Comparison of ENCODE assay signal across 9 mouse cellular contexts in the genomic region with DNA sequence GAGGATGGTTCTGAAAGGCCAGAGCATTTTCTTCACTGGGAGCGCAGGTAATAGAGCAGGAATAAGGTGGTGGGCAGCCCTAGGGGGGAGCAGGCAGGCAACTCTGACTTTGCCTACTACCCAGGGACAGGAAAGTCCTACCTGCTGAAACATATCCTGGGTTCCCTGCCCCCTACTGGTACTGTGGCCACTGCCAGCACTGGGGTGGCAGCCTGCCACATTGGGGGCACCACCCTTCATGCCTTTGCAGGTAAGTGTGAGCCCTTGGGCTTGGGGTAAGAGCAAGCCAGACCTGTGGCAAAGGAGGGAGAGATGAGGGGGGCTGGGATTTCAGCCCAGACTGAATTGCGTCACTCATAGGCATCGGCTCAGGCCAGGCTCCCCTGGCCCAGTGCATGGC. TPM values are rescaled to one million over a fixed set of nuclear protein-coding genes. Genes with fewer than 3 reads are reported as not detected.
DNase-seq lines count a peak whose midpoint lies in the region; ATAC-seq and TF ChIP-seq lines count a peak whose summit lies in the region.
"Had no signal": no experiment of that assay in that cellular context is flagged by ENCODE, and none has a peak within 500 bp of the region (broad histone marks: within the 10 kb centered on the region; RNA-seq: fewer than 3 reads in every experiment).

No protein-coding gene starts in this region.

- TF ChIP-seq EP300 in liver, embryonic 14.5 days (IDR thresholded peaks at IDR 0.05; ENCODE audit: low read depth): no peak

- no peak overlapping the region for H3K27ac ChIP-seq in heart, embryonic 13.5 days (replicated peaks)
- H3K27ac ChIP-seq in ES-E14 (ENCODE audit: insufficient read depth, low read depth, low read length, poor library complexity, severe bottlenecking): no peak overlapping the region
- H3K27ac ChIP-seq in forebrain, postnatal 0 days (ENCODE audit: low read depth, low read length): no peak overlapping the region
- no peak overlapping the region for H3K27ac ChIP-seq in liver, embryonic 14.5 days

- no peaks in the 10 kb centered on the region; the same call in 1 of the 2 replicates for H3K9me3 ChIP-seq in heart, embryonic 13.5 days
- no peaks in the 10 kb centered on the region for H3K9me3 ChIP-seq in ES-E14 (ENCODE audit: control insufficient read depth, insufficient read depth, low read depth, low read length)
- no peaks in the 10 kb centered on the region for H3K9me3 ChIP-seq in forebrain, postnatal 0 days (ENCODE audit: low read length)
- H3K9me3 ChIP-seq in liver, embryonic 14.5 days (ENCODE audit: control insufficient read depth, low read length): no peaks in the 10 kb centered on the region

- no peak; the same call in 1 of the 2 replicates for ATAC-seq in heart, embryonic 13.5 days (ENCODE audit: extremely low read depth, insufficient number of reproducible peaks, low FRiP score, low TSS enrichment)
- ATAC-seq in forebrain, postnatal 0 days: no peak
- ATAC-seq in liver, embryonic 14.5 days (ENCODE audit: insufficient read depth): no peak

- in situ Hi-C loops in ES-E14 (cut with MboI; ENCODE audit: low sequenced_read_pairs in 2 of 2, unreplicated experiment in 2 of 2): no loop called here

- peaks cover 47% of the 10 kb centered on the region for H3K36me3 ChIP-seq in heart, embryonic 13.5 days
- peaks cover 25% of the 10 kb centered on the region for H3K36me3 ChIP-seq in ES-E14 (ENCODE audit: control insufficient read depth, insufficient read depth, low read length, poor library complexity, severe bottlenecking)
- H3K36me3 ChIP-seq in forebrain, postnatal 0 days (ENCODE audit: insufficient read depth): no peaks in the 10 kb centered on the region
- H3K36me3 ChIP-seq in liver, embryonic 14.5 days (replicated peaks; ENCODE audit: control insufficient read depth, insufficient read depth, low read depth): peaks cover 46% of the 10 kb centered on the region

- no peaks in the 10 kb centered on the region for H3K27me3 ChIP-seq in heart, embryonic 13.5 days (replicated peaks)
- H3K27me3 ChIP-seq in forebrain, postnatal 0 days (ENCODE audit: insufficient read depth, low read length): no peaks in the 10 kb centered on the region
- no peaks in the 10 kb centered on the region for H3K27me3 ChIP-seq in liver, embryonic 14.5 days (ENCODE audit: control insufficient read depth, insufficient read depth, low read length)

- peak overlapping the region; percentile 86 for H3K9ac ChIP-seq in heart, embryonic 13.5 days
- H3K9ac ChIP-seq in ES-E14 (ENCODE audit: insufficient read depth, low read depth, low read length, poor library complexity, severe bottlenecking): peak overlapping the region; percentile 21; the same call in 1 of the 2 replicates
- H3K9ac ChIP-seq in forebrain, postnatal 0 days: 0 out of 2 replicates have a peak overlapping the region, but pooled peaks have one; percentile 10
- H3K9ac ChIP-seq in liver, embryonic 14.5 days (replicated peaks): peak overlapping the region; percentile 89; the same call in 1 of the 2 replicates

- WGBS in heart, embryonic 13.5 days: 86% methylated on average over 3 of the region's 3 CpGs
- 87% methylated on average over 3 of the region's 3 CpGs for WGBS in forebrain, postnatal 0 days
- 93% methylated on average over 3 of the region's 3 CpGs for WGBS in liver, embryonic 14.5 days (ENCODE audit: insufficient replicate concordance)

- no peak for DNase-seq in heart, adult 9 months (ENCODE audit: low spot score in 2 of 2)
- no peak for DNase-seq in ES-E14 (ENCODE audit: low read depth, low spot score)
- DNase-seq in forebrain, postnatal 0 days: no peak
- DNase-seq in liver, embryonic 14.5 days (ENCODE audit: low read depth in 3 of 3, low spot score in 3 of 3): no peak
- DNase-seq in cerebellum, postnatal 4 days (ENCODE audit: low spot score in 2 of 2): no peak
- no peak for DNase-seq in spleen, postnatal 14 days (ENCODE audit: low spot score in 2 of 2)
- no peak for DNase-seq in cerebellum, adult 9-10 months
- DNase-seq: adrenal gland, postnatal 10 days had no signal

- no peak for TF ChIP-seq CTCF in forebrain, postnatal 0 days (IDR thresholded peaks at IDR 0.05; ENCODE audit: low read depth)
- peak; percentile 49; the same call in 1 of the 2 replicates for TF ChIP-seq CTCF in liver, embryonic 14.5 days (IDR thresholded peaks at IDR 0.05; ENCODE audit: low read depth)

- H3K4me3 ChIP-seq in heart, embryonic 13.5 days: peak overlapping the region; percentile 76
- peak overlapping the region; percentile 80 to 96 for H3K4me3 ChIP-seq in ES-E14 (ENCODE audit: insufficient read depth in 1 of 2, low read depth in 1 of 2, low read length in 2 of 2, poor library complexity in 1 of 2, severe bottlenecking in 1 of 2)
- H3K4me3 ChIP-seq in forebrain, postnatal 0 days (ENCODE audit: low read depth, low read length): no peak overlapping the region
- peak overlapping the region; percentile 82 to 98 for H3K4me3 ChIP-seq in liver, embryonic 14.5 days (ENCODE audit: insufficient read depth in 1 of 2, low read depth in 2 of 2, low read length in 2 of 2)

- H3K4me1 ChIP-seq in heart, embryonic 13.5 days: peaks cover 29% of the 10 kb centered on the region
- H3K4me1 ChIP-seq in ES-E14 (ENCODE audit: control insufficient read depth in 2 of 2, insufficient read depth in 2 of 2, low read length in 2 of 2, poor library complexity in 1 of 2): peaks cover 3 to 12% of the 10 kb centered on the region in 2 experiments; a peak in 3 of 4 replicates
- H3K4me1 ChIP-seq in forebrain, postnatal 0 days (ENCODE audit: insufficient read depth): peaks cover 10% of the 10 kb centered on the region; the same call in 1 of the 2 replicates
- peaks cover 10 to 14% of the 10 kb centered on the region in 2 experiments for H3K4me1 ChIP-seq in liver, embryonic 14.5 days (replicated peaks; ENCODE audit: control insufficient read depth in 2 of 2, insufficient read depth in 2 of 2, low read length in 1 of 2)

- peak overlapping the region; percentile 95 for H3K4me2 ChIP-seq in heart, embryonic 13.5 days
- H3K4me2 ChIP-seq in forebrain, postnatal 0 days (ENCODE audit: low read depth): peak overlapping the region; percentile 100; the same call in 1 of the 2 replicates
- H3K4me2 ChIP-seq in liver, embryonic 14.5 days (ENCODE audit: low read depth): peak overlapping the region; percentile 88

TF ChIP-seq in ES-E14, 5 proteins besides CTCF, POLR2A, EP300 and RAD21:
- no peak for TF ChIP-seq CHD2 (IDR thresholded peaks at IDR 0.05; ENCODE audit: low read depth, low read length)
- TF ChIP-seq ZC3H11A (IDR thresholded peaks at IDR 0.05; ENCODE audit: borderline replicate concordance, low read depth, low read length): no peak
- no peak for TF ChIP-seq MAFK (IDR thresholded peaks at IDR 0.05; ENCODE audit: insufficient read depth, low read depth, low read length)
- no peak for TF ChIP-seq HCFC1 (IDR thresholded peaks at IDR 0.05; ENCODE audit: borderline replicate concordance, insufficient read depth, low read length)
- no peak for TF ChIP-seq ZNF384 (IDR thresholded peaks at IDR 0.05; ENCODE audit: low read depth, low read length)
TF ChIP-seq in ES-E14: peak in this region for 0.

RNA-seq across cellular contexts. Expression of a gene that starts 2.1 kb away (rescaled TPM):
- polyA plus RNA-seq in heart, embryonic 13.5 days (2015; fragmentation: Nextera tagmentation; extraction: Ambion mirVana): 10.3 and 11.8 TPM in 2 replicates
- total RNA-seq in ES-E14 (2012; rRNA removed): 31.8 and 53.8 TPM in 2 replicates
- 1.5 and 3.7 TPM in 2 replicates for total RNA-seq in forebrain, postnatal 0 days (2014; rRNA removed)
- polyA plus RNA-seq in forebrain, postnatal 0 days (2015; fragmentation: Nextera tagmentation; extraction: Ambion mirVana): 0.75 and 1.0 TPM in 2 replicates
- 10.8 and 11.9 TPM in 2 replicates for polyA plus RNA-seq in liver, embryonic 14.5 days (2012; rRNA removed)
- polyA plus RNA-seq in liver, embryonic 14.5 days (2014; fragmentation: Nextera tagmentation; extraction: Ambion mirVana): 6.8 and 7.7 TPM in 2 replicates

RNA-seq across cellular contexts. Expression of a gene that starts 9.3 kb away (rescaled TPM):
- 10.7 and 11.9 TPM in 2 replicates for polyA plus RNA-seq in heart, embryonic 13.5 days (2015; fragmentation: Nextera tagmentation; extraction: Ambion mirVana)
- 3.4 and 5.4 TPM in 2 replicates for total RNA-seq in ES-E14 (2012; rRNA removed)
- total RNA-seq in forebrain, postnatal 0 days (2014; rRNA removed): 5.2 and 5.4 TPM in 2 replicates
- 3.1 and 4.0 TPM in 2 replicates for polyA plus RNA-seq in forebrain, postnatal 0 days (2015; fragmentation: Nextera tagmentation; extraction: Ambion mirVana)
- 15.5 and 15.7 TPM in 2 replicates for polyA plus RNA-seq in liver, embryonic 14.5 days (2012; rRNA removed)
- 21.5 and 24.2 TPM in 2 replicates for polyA plus RNA-seq in liver, embryonic 14.5 days (2014; fragmentation: Nextera tagmentation; extraction: Ambion mirVana)

RNA-seq across cellular contexts. Expression of a gene that starts 40.4 kb away (rescaled TPM):
- 106 and 109 TPM in 2 replicates for polyA plus RNA-seq in heart, embryonic 13.5 days (2015; fragmentation: Nextera tagmentation; extraction: Ambion mirVana)
- total RNA-seq in ES-E14 (2012; rRNA removed): 44.7 and 64.5 TPM in 2 replicates
- total RNA-seq in forebrain, postnatal 0 days (2014; rRNA removed): 1.6 and 2.4 TPM in 2 replicates
- polyA plus RNA-seq in forebrain, postnatal 0 days (2015; fragmentation: Nextera tagmentation; extraction: Ambion mirVana): 2.8 and 3.3 TPM in 2 replicates
- 8.9 and 11.6 TPM in 2 replicates for polyA plus RNA-seq in liver, embryonic 14.5 days (2012; rRNA removed)
- 11.9 and 13.9 TPM in 2 replicates for polyA plus RNA-seq in liver, embryonic 14.5 days (2014; fragmentation: Nextera tagmentation; extraction: Ambion mirVana)

Comparison
In these comparisons a context has a peak if more than half of its experiments do, and no peak if none do; other contexts are left out.
1. H3K9ac ChIP-seq: peak in every context shown above with its lines; median percentile 89 in liver, embryonic 14.5 days; 86 in heart, embryonic 13.5 days; 21 in ES-E14; 10 in forebrain, postnatal 0 days.